Mouse (Mus musculus) lung, postnatal 10 days (tissue): ENCODE measurements around the gene Gm10188.

Experiments used
- DNase-seq: peaks from one replicate; pipeline ENCODE4 v3.0.0; 2021

The Gm10188 gene

DNA sequence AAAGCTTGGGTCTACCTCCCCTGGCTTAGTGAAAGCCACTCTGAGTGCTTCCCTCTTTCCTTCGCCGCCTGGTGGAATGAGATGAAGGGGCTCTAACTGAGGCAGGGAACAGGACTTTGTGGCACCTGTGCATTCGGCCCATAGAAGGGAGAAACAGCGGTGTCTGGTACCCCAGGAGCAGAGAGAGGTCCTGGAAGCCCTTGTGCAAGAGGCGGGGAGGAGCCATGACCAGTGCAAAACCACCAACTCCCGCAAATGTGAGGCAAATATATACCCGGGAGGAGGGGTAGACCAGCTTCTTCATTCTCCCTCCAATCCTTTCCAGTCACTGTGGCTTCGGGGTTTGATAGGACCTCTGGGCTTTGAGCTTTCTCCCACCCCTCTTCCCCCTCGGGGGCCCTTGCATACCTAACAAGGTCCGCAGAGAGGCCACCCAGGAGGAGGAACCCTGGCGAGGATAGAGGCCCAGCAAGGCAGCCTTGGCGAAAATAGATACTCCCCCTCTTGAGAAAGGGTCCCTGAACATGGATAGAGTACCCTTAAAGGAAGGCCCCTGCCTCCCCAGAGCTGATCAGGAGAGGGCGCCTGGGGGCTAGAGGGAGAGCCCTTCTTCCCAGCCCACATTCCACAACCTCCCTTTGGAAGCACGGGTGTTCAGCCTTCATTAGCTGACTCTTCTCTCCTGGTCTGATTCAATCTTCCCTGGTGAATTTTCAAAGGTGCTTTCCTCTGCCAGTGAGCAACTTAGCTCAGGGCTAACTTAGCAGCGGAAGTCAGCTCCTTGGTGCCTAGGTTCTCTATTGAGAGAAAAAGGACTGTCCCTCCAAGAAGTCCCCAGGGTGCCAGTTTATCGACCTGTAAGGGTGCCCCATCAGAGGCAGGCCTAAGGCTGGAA lies 37.5 kb downstream of the Gm10188 start:
- peak; percentile 48 for DNase-seq

DNA sequence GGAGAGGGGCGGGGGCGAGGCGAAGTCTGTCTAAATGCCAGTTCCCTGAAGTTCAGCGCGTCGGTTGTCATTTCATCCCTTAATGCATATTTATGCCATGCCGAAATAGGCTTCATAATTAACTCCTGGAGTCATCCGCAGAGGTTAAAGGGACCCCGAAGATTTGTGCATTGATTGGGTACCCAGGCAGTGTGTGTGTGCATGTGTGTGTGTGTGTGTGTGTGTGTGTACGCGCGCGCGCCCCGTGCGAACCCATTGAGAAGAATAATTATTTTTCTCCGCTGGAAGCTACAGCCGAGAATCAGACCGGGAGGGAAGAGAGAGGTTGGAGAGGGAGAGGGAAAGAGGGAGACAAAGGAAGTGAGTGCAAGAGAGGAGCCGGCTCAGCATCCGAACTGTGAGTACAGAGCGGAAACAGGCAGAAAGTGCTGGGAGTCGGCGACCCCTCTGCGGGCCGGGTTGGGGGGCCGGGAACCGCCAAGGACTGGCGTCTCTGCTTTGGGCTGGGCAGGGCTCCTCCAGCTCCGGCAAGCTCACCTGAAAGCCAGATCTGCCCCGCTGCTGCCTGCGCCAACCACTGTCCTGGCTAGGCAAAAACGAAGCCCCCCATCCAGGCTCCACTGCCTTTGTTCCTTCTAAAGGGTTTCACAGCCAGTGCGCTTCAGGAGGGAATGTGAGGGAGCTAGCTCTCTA lies 38.3 kb downstream of the Gm10188 start, which contains the start of the genes Lemd1 and AC124108.1:
TSS of gene Lemd1 (plus strand) at position 339 of the 693 bp plus-strand sequence.
TSS of gene AC124108.1 (plus strand) at position 365 of the 693 bp plus-strand sequence.
- DNase-seq: no peak

DNA sequence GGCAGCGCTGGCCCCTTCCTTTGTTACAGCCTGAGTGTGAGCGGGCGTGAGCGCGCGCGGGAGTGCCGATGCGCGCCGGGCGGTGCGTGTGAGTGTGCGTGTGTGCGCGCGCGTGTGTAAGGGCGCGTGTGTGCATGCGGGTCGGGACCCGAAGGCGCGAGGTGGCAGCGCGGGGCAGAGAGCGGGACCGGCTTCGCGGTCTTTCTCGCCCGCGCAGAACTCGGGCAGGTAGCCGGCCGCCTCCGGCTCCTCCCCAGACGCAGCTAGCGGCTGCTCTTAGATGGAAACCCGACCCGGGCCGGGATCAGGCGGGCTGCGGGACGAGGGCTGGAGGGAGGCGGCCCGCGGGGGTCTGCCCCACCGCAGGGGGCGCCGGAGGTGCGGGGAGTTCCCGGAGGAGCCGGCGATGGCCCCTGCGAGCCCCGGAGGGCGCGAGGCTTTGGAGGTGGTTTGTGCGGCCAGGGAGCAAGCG lies 38.9 kb downstream of the Gm10188 start:
- no peak for DNase-seq

GRCm38 (mm10) chr1:132190040-132190513 lies 39.5 kb downstream of the Gm10188 start:
- peak; percentile 32 for DNase-seq

GRCm38 (mm10) chr1:132189231-132189630 lies 40.3 kb downstream of the Gm10188 start:
- no peak for DNase-seq

DNA sequence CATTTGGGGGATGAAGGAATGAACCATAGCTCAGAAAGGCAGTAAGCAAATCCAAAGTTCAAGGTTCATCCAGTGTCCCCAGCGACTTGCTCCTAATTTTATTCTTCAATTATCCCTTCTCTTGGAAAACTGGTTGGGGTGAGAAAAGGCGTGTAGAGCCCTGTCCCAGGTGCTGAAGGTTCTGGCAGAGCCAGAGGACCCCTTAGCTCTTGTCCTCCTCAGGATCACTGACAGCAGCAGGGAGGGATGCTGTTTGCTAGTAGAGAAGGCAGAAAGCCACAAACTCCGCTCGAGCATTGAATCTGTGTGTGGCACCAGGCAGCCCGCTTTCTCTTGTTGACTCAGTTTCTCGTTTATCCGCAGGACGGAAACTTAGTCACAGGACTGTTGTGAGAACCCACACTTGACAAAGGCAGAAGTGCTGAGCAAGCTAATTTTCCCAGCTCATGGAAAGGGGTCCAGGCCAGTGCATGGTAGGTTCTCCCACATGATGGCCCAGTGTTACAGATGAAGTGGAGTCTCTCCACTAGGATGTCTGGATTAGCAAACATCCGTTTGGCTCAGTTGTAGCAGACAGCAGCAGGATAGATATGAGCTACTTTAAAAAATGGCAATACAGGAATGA lies 41.0 kb downstream of the Gm10188 start:
- no peak for DNase-seq

- DNase-seq: no peak
These were observed 43.3 kb downstream of the Gm10188 start for GRCm38 (mm10) chr1:132186303-132186702.
